Mouse (Mus musculus) brain, embryonic 14.5 days (tissue): ENCODE measurements around the gene Map9.

Experiments
- CTCF ChIP-seq: fragments of 200-500 bp; IDR thresholded peaks from 2 replicates; pipeline ENCODE4 v1.5.1; 2012; ENCODE audit warnings: inconsistent platforms, mild to moderate bottlenecking, moderate library complexity, borderline replicate concordance; ENCODE audit not compliant: insufficient read depth, insufficient read length; ENCODE audit errors: extremely low read depth
- POLR2A ChIP-seq: fragments of 200-500 bp; IDR thresholded peaks from 2 replicates; pipeline ENCODE4 v1.6.1; 2012; ENCODE audit warnings: mild to moderate bottlenecking, inconsistent platforms, borderline replicate concordance; ENCODE audit not compliant: poor library complexity, insufficient read depth, insufficient read length, severe bottlenecking; ENCODE audit errors: extremely low read depth

DNA sequence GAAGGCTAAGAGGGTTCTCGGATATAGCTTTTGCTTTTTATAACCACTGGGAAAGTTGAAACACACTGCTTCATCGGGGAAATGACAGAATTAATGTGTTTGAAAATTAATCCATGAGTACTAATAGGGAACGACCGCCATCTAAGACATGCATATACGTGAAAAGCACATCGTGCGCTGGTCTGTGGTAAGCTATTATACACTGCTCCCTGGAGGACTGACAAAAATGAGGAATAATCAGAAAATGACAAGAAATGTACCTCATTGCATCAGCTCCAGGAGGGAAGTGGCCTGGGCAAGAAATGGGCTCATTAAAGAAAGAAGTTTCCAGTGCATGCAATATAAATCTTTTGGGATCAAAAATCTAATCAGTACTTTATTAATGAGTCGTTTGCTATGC lies 77.5 kb downstream of the Map9 start:
- TF ChIP-seq CTCF (no peak), POLR2A (no peak)
